Mouse (Mus musculus) testis, adult 2 months (tissue): ENCODE data around the gene Sorcs1.

ENCODE experiments used
- CTCF ChIP-seq: fragments of 200-500 bp; IDR thresholded peaks from 2 replicates; pipeline ENCODE4 v1.5.1; 2012; ENCODE audit warnings: low read depth, mild to moderate bottlenecking, inconsistent platforms, low read length, moderate library complexity; ENCODE audit not compliant: control insufficient read depth, insufficient read depth, insufficient replicate concordance
- POLR2A ChIP-seq: fragments of 200-500 bp; IDR thresholded peaks from 2 replicates; pipeline ENCODE4 v1.6.1; 2012; ENCODE audit warnings: low read depth, mild to moderate bottlenecking, inconsistent platforms, low read length, moderate library complexity; ENCODE audit not compliant: control insufficient read depth

GRCm38 (mm10) chr19:50258718-50259413 is 419.6 kb downstream of the Sorcs1 start:
- TF ChIP-seq CTCF (peak; percentile 41; the same call in 1 of the 2 replicates), POLR2A (no peak)
